Mouse (Mus musculus) testis, adult 2 months (tissue): ENCODE measurements around the gene Atp6v0d1. TPM values are rescaled to one million over a fixed set of nuclear protein-coding genes. Genes with fewer than 3 reads are reported as not detected.

ENCODE experiments used
- H3K27ac ChIP-seq: fragments of 200-500 bp; 2 replicates; pipeline ENCODE4 v1.5.1; 2012; ENCODE audit warnings: low read depth, low read length; ENCODE audit not compliant: control insufficient read depth, insufficient read depth
- H3K27me3 ChIP-seq: fragments of 200-500 bp; 2 replicates; pipeline ENCODE4 v1.6.1; 2012; ENCODE audit warnings: mild to moderate bottlenecking, low read length, moderate library complexity; ENCODE audit not compliant: control insufficient read depth, insufficient read depth
- H3K36me3 ChIP-seq: fragments of 200-500 bp; 2 replicates; pipeline ENCODE4 v1.6.1; 2012; ENCODE audit warnings: mild to moderate bottlenecking, low read length; ENCODE audit not compliant: control insufficient read depth, insufficient read depth
- H3K4me1 ChIP-seq: fragments of 200-500 bp; 2 replicates; pipeline ENCODE4 v1.6.1; 2012; ENCODE audit warnings: low read length; ENCODE audit not compliant: control insufficient read depth, insufficient read depth
- H3K4me3 ChIP-seq: fragments of 200-500 bp; 2 replicates; pipeline ENCODE4 v1.5.1; 2012; ENCODE audit warnings: low read depth, mild to moderate bottlenecking, low read length, moderate library complexity, mixed read lengths; ENCODE audit not compliant: control insufficient read depth
- CTCF ChIP-seq: fragments of 200-500 bp; IDR thresholded peaks from 2 replicates; pipeline ENCODE4 v1.5.1; 2012; ENCODE audit warnings: low read depth, mild to moderate bottlenecking, inconsistent platforms, low read length, moderate library complexity; ENCODE audit not compliant: control insufficient read depth, insufficient read depth, insufficient replicate concordance
- POLR2A ChIP-seq: fragments of 200-500 bp; IDR thresholded peaks from 2 replicates; pipeline ENCODE4 v1.6.1; 2012; ENCODE audit warnings: low read depth, mild to moderate bottlenecking, inconsistent platforms, low read length, moderate library complexity; ENCODE audit not compliant: control insufficient read depth
- polyA plus RNA-seq: library from polyadenylated mRNA; depleted of rRNA; stranded (reverse); fragments of >200 nt; gene quantifications from 2 replicates; pipeline ENCODE4 v1.2.3, GENCODE M21; 2012

Atp6v0d1 gene
- polyA plus RNA-seq, 1 experiment: 47.4 TPM

DNA sequence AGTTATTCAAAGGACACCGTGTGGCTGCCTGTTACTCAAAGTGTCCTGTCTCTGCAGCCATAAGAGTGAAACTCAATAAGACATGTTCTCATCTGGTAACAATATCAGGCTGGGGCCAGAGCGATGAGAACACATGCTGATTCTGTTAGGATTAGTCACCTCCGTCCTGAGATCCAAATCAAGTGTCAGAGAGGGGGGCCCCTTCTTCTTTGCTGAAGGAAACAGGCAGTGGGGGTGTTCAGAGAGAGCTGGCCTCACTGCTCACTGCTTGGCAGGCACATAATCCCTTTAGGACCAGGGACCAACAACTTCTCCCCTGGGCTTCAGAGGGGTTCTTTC lies 81.8 kb downstream of the Atp6v0d1 start:
- H3K4me3 ChIP-seq: no peak overlapping the region
- H3K27ac ChIP-seq: no peak overlapping the region
- no peaks in the 10 kb centered on the region for H3K4me1 ChIP-seq
- H3K36me3 ChIP-seq: peaks cover 4% of the 10 kb centered on the region
- H3K27me3 ChIP-seq: no peaks in the 10 kb centered on the region
- TF ChIP-seq CTCF (no peak), POLR2A (no peak)

DNA sequence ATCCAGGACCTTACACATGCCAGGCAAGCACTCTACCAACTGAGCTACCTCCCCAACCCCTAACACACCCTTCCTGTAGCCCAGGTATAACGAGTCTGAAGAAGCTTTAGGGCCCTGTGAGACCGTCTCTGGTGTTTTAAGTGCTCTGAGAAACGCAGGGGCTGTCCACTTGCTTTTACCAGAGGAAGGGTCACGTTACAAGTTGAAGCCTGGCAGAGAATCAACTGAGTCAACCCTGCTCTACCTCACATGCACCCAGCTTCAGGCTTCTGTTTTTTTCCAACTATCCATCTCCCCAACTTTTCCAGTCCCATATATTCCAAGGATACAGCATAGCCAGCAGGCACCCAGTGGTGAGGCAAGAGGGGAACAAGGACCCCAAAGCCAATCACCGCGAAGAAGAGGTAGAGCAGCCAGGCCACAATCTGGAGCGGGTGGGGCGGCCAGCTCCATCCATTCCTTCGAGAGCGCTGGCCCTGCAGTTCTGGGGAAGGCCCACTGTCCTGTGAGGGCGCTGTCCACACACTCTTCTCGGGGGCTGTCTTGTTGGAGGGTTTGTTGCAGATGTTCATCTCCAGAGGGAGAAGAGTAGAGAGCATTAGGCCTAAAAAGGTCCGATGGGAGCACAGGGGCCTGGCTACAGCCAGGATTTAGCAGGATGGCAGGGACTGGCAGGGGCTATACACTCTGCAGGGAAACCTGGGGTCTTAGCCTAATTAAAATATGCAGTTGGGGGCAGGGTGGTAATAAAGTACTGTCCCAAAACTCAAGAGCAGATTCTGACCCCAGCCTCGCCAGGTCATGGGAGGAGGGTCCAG lies 82.4 kb downstream of the Atp6v0d1 start:
- Histone ChIP-seq H3K27me3 (no peaks in the 10 kb centered on the region), H3K36me3 (peaks cover 4% of the 10 kb centered on the region), H3K4me3 (no peak overlapping the region), H3K4me1 (no peaks in the 10 kb centered on the region), H3K27ac (no peak overlapping the region)
- TF ChIP-seq POLR2A (no peak), CTCF (peak; percentile 33; the same call in 1 of the 2 replicates)

DNA sequence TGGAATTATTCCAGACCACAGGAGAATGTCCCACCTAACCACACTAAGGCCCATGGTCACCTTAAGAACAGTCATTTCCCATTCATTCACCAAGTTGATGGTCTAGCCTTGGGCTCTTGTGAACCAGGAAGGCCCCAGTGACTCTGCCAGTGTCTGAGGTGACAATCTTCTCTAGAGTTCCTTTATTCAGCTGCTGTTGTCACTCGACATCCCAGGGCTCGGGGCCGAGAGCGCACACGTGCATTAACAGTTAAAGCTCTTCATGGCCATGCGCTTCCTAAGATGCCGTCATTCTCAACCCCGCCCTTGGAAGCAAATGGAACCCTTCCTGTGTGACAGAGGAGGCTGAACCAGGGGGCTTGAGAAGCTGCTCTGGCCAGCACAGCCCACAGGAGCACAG lies 83.7 kb downstream of the Atp6v0d1 start:
- peaks cover 4% of the 10 kb centered on the region for H3K36me3 ChIP-seq
- no peak for TF ChIP-seq POLR2A
- TF ChIP-seq CTCF: no peak
- H3K27ac ChIP-seq: no peak overlapping the region
- no peaks in the 10 kb centered on the region for H3K27me3 ChIP-seq
- no peaks in the 10 kb centered on the region for H3K4me1 ChIP-seq
- no peak overlapping the region for H3K4me3 ChIP-seq

DNA sequence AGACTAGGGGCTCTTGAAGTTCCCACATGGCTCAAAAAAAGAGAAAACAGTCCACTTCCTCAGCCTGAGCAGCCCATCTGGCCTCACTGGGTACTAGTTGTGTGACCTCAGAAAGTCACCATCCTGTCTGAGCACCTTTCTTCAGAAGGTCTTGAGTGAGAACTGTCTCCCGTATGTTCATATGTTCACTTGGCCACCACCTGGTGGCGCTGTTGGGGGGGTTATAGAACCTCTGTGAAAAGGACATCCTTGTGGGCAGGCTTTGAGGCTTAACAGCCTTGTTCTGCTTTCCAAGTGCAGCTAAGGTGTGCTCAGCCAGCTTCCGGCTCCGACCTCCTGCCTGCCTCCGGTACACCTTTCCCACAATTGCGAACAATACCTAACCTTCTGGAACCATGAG lies 84.4 kb downstream of the Atp6v0d1 start:
- Histone ChIP-seq H3K27me3 (no peaks in the 10 kb centered on the region), H3K4me1 (no peaks in the 10 kb centered on the region), H3K27ac (no peak overlapping the region), H3K4me3 (no peak overlapping the region), H3K36me3 (peaks cover 4% of the 10 kb centered on the region)
- TF ChIP-seq POLR2A (no peak), CTCF (peak; percentile 43; the same call in 1 of the 2 replicates)

DNA sequence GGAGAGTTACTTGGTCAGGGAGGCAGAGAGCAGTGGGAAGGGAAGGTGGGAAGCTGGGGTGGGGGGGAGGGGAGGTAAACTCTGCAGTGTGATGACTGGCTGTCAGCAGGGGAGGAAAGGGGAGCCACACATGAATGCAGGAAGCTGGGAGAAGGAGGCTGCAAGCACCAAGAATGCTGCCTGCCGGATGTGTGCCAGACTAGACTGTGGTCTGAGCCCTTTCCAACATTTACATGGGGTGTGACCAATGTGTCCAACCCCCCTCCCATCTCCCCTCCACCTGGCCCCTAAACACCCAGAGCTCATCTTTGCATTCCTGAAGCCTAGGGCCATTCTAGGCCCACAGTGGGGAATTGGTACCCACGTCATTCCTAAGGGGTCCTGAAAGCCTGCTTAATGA lies 84.8 kb downstream of the Atp6v0d1 start:
- Histone ChIP-seq H3K4me1 (no peaks in the 10 kb centered on the region), H3K27me3 (no peaks in the 10 kb centered on the region), H3K36me3 (peaks cover 4% of the 10 kb centered on the region), H3K27ac (no peak overlapping the region), H3K4me3 (no peak overlapping the region)
- TF ChIP-seq CTCF: no peak
- no peak for TF ChIP-seq POLR2A

DNA sequence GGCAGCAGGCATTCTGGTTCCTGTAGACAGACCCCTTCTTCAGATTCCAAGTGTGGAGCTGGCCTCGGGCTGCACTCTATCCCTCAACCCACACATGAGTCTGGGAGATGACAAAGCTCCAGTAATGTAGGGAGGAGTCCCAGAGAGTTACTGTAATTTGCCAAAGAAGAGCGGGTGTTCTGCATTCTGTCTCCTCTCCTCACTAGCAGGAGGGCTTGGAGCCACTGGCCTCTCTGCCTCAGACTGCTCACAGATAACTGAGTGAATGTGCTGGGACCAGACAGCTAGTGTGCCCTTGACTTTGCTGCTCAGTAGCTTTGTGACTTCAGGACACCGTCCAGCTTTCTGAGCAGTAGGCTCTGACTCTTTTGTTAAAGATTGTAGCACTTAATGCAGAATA lies 88.1 kb downstream of the Atp6v0d1 start:
- Histone ChIP-seq H3K27ac (no peak overlapping the region), H3K27me3 (no peaks in the 10 kb centered on the region), H3K36me3 (peaks cover 2% of the 10 kb centered on the region; the same call in 1 of the 2 replicates), H3K4me1 (peaks cover 7% of the 10 kb centered on the region; the same call in 1 of the 2 replicates), H3K4me3 (no peak overlapping the region)
- TF ChIP-seq POLR2A (no peak), CTCF (no peak)

DNA sequence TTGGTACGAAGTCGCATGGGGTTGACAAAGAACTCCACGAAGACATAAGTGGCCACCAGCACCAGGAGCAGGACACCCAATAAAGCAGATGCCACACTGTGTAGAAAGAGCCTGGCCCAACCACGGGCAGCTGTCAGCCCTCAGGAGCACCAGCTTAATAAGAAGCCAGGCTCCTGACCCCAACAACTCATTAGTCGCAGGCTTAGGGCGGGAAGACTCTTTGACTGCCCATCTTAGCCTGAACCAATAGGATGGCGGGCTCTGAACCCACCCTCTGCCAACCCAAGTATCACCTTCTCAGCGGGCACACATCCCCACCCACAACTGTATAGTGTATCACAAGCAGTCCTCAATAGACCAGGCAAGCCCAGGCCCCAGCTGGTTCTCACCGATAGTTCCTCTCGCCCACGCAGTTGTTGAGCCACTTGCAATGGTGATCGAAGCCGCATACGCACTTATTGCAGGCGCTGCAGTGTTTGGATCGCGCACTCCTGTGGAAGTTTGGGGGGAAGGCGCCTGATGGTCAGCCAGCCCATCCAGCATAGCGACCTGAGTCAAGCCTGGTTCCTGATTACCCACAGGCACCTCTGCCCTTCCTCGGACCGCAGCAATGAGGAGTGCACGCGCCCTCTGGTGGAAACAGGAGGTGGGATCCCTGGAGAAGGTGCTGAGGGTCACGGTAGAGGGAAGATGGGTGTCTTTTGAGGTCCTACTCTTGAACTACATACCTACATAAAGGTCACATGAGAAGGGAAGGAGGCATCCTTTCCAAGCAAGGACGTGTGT lies 89.0 kb downstream of the Atp6v0d1 start:
- no peak for TF ChIP-seq POLR2A
- TF ChIP-seq CTCF: peak; percentile 60; the same call in 1 of the 2 replicates
- peaks cover 2% of the 10 kb centered on the region; the same call in 1 of the 2 replicates for H3K36me3 ChIP-seq
- H3K27ac ChIP-seq: no peak overlapping the region
- H3K4me3 ChIP-seq: no peak overlapping the region
- peaks cover 12% of the 10 kb centered on the region for H3K4me1 ChIP-seq
- no peaks in the 10 kb centered on the region for H3K27me3 ChIP-seq
